Mouse (Mus musculus) erythroblast, embryonic 14.5 days (primary cell): ENCODE measurements around the gene Ube3b.

ENCODE experiments used
- GATA1 ChIP-seq: IDR thresholded peaks from 2 replicates; pipeline ENCODE4 v1.6.1; 2012; ENCODE audit warnings: low read length, inconsistent platforms, mixed read lengths
- TAL1 ChIP-seq: IDR thresholded peaks from 3 replicates; pipeline ENCODE4 v1.6.1; 2012; ENCODE audit warnings: low read length, inconsistent platforms, mixed read lengths

DNA sequence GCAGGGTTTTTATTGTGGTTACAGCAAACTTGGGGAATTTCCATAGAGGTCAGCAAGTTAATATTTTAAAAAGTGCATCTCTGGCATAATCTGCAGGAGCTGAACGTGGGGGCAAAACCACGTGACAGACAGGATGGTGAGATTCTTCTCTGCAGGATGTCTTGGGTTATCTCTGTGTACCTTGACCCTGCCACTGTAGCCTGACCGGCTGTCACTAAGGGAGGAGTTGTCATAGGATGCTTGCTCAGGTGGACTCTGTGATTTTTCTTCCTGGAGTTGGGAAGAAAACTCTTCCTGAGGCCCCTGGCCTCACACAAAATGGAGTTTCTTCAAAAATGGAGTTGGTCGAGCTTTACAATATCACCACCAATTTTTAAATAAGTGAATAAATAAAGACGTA is 37.4 kb upstream of the Ube3b start:
- TF ChIP-seq GATA1 (no peak), TAL1 (no peak)
